Mouse (Mus musculus): Measurements from ENCODE around the gene Cib1.

Gene Cib1

DNA sequence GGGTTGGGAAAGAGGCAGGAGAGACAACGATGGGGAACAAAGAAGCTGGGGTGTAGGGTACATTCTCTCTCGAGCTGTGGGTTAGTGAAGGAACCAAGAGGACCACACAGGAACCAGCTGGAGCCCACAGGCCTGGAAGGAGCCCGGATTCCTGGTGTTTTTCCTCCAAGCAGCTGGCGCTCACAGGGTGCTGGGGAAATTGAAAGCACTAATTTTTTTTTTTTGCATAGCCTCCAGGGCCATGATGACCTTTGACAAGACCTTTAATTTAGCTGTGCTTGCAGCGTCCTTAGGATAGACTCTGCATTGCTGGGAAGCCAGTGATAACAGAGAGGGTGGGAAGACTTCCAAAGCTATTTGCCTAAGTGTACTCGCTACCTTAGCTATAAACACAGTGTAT lies 47.6 kb downstream of the Cib1 start:
- no peak for DNase-seq (ENCODE audit: low read depth, low spot score)

DNA sequence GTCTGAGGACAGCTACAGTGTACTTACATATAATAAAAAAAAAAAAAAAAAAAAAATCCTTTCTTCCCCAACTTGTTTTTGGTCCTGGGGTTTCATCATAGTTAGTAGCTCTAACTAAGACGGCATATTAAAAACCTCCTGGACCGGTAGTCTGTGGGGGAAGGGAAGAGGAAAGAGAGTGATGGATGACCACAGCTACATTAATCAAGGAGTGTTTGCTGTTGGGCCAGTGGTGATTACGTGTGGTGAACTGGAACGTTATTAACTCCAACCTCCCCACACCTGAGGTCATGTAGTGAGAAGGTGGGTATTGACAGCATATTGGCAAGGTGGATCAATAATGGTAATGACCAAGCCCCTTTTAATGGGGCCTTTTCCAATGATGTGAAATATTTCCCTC lies 48.1 kb downstream of the Cib1 start:
- no peak for DNase-seq (ENCODE audit: low read depth, low spot score)

DNA sequence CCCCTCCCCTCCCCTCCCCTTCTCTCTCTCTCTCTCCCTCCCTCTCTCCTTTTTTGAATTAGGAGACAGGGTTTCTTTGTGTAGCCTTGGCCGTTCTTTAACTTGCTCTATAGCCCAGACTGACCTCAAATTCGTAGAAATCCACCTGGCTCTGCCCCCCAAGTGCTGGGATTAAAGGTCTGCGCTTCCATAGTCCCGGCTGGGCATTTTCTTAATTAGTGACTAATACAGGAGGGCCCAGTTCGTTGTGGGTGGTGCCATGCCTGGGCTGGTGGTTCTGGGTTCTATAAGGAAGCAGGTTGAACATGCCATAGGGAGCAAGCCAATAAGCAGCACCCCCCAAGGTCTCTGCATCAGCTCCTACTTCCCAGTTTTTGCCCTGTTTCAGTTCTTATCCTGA lies 48.6 kb downstream of the Cib1 start:
- DNase-seq (ENCODE audit: low read depth, low spot score): no peak

DNA sequence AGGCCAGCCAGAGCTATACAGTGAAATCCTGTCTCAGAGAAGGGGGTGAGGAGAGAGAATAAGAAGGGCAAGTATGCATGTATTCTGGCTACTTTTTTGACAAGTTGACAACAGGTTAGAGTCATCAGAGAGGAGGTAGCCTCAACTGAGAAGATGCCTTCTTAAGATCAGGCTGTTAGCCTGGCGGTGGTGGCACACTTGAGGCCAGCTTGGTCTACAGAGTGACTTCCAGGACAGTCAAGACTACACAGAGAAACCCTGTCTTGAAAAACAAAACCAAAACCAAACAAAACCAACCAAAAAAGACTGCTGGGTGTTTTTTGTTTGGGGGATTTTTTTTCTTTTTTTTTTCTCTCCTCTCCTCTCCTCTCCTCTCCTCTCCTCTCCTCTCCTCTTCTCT lies 49.1 kb downstream of the Cib1 start:
- DNase-seq (ENCODE audit: low read depth, low spot score): no peak

DNA sequence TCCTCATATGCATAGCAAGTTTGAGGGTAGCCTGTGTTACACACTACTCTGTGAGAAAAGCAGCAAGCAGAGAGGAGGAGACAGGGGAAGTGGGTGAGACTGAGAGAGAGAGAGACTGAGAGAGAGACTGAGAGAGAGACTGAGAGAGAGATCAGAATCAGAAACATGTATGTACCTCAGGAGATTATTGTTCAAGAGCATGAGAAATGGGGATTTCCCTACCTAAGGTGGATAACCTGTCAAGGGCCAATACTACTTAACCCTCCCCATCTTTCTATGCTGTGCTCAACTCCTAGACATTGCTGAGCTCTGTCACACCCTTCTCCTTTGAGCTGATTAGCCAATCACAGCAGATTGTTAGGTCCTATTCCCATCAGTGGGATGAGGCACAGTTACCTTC lies 50.5 kb downstream of the Cib1 start:
- no peak for DNase-seq (ENCODE audit: low read depth, low spot score)

DNA sequence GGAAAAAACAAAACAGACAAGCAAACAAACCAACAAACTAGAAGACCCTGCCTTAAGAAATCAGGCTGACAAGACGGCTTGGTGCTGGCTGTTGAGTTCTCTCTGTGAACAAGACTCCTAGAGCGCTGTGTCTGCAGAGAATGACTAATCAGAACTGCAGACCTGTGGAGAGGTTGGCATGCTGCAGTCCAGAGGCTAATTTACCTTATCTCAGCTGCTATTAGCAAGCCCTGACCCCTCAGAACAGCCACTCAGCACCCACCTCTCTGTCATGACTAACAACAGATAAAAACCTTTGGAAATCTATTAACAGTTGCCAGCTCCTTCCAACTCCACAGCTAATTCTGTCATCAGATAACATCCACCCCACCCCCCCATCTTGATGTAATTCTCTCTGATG lies 51.5 kb downstream of the Cib1 start:
- no peak for DNase-seq (ENCODE audit: low read depth, low spot score)

DNA sequence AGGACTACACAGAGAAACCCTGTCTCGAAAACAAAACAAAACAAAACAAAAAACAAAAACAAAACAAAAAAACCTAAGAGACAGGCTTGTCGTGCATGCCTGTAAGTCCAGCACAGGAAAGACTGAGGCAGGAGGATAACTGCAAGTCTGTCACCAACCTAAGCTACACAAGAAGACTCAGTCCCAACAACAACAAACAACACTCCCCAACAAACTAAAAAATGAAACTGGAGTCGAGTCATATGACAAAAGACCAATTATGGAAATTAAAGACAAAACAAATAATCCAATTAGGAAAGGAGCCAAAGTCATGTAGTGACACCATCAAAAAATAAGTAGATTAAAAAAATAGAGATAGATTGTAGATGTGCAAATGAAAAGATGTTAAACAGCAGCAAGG lies 52.4 kb downstream of the Cib1 start:
- DNase-seq (ENCODE audit: low read depth, low spot score): no peak

DNA sequence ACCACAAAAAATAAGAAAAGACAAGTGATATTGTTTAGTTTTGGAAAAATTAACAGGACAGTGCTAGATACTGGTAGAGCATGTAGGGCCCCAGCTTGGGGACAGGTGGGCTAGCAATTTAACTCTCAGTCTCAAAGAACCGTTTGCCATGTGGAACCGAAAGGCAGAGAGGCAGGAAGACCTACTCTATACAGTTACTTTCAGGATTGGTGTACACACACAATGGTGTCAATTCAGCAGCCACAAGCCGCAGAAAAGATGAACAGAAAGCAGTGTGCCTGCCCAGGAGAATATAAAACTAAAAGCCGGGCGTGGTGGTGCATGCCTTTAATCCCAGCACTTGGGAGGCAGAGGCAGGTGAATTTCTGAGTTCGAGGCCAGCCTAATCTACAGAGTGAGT lies 52.8 kb downstream of the Cib1 start:
- DNase-seq (ENCODE audit: low read depth, low spot score): no peak

DNA sequence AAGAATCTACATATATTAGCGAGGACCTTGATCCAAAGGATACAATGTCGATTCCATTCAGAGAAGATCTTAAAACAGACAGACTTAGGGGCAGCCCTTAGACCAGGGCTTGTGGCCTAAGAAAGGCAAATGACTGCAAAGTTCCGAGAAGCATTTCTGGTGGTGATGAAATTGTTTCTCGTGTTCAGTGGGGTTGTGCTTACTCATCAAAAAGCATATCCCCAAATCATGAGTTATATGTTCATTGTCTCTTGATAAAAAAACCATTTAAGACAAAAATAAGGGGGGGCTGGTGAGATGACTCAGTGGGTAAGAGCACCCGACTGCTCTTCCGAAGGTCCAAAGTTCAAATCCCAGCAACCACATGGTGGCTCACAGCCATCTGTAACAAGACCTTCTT lies 53.3 kb downstream of the Cib1 start:
- DNase-seq (ENCODE audit: low read depth, low spot score): no peak

DNA sequence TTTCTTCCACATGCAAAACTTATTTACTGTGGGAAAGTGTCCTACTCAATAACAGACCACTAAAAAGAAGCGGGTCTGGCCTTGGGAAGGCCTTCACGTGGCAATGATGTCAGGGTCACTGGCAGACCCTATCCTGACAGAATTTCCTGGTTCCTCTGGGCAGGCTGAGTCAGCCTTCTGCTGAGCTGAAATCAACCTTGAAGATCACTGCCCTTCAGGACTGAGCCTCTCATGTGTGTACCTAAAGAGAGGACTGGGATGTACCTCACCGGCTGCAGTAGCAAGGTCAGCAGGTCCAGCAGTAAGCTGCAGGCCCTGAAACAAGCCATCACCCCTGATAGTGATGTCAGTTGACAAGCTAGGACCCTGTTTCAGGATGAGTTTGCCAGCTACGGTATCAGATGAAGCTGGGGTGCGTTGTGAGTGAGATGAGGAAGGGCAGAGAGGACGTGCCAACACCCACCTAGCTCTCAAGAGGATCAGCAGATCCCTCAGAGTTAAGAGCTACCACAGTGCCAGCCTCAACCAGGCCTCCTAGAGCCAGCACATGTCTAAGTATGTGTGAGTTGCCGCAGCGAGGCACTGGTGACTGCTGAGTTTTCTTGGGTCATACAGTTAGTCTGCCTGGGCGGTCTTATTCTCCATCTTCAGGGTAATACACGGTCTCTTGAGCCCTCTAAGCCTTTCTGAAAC lies 54.4 kb downstream of the Cib1 start:
- DNase-seq (ENCODE audit: low read depth, low spot score): no peak

DNA sequence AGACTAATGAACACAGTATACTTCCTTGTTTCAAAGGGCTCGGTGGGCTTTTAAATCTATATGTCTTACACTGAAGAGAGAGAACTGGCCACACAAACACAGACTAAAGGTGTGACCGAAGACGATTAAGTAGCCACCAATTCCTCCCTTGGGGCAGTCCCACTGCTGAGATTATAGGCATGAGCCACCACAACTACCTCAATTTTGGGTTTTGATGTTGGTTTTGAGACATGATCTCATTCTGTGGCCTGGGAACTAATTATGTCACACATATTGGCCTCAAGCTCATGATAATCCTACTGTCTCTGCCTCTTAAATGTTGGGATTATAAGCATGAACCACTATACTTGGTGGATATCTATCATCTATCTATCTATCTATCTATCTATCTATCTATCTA lies 55.2 kb downstream of the Cib1 start:
- DNase-seq (ENCODE audit: low read depth, low spot score): no peak

Data from retina, postnatal 7 days (tissue).